Mouse (Mus musculus) retina, postnatal 7 days (tissue): ENCODE data around the gene Misp.

Experiments
- DNase-seq: peaks from one replicate; pipeline ENCODE4 v3.0.0-alpha.2; 2012; ENCODE audit warnings: low read depth, low spot score

The Misp gene

DNA sequence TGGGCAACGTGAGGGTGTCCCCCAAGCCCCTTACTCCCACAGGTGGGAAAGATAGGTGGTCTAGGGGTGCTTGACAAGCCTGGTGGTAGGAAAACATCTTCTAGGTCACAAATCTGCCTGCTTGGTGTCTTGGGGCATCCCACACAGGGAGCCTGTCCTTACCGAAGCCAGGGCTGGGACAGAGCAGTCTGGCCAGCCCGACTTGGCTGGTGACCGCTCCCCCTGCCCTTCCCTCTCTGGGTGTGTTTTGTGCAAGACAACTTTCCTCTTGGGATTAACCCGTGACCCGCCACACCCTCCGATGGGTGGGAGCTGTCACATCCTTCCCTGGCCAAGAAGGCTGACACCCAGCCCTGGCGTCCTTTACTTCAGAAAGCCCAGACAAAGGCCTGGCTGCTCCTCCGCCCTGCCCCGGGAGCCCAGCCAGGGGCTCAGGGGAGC is 26.3 kb upstream of the Misp start:
- no peak for DNase-seq

- DNase-seq: no peak
Measured at GRCm38 (mm10) chr10:79795905-79796304, 24.9 kb upstream of the Misp start.

- DNase-seq: no peak
Measured at GRCm38 (mm10) chr10:79797326-79797725, 23.5 kb upstream of the Misp start.

- DNase-seq: no peak
Measured at GRCm38 (mm10) chr10:79798289-79798928, 22.4 kb upstream of the Misp start.

DNA sequence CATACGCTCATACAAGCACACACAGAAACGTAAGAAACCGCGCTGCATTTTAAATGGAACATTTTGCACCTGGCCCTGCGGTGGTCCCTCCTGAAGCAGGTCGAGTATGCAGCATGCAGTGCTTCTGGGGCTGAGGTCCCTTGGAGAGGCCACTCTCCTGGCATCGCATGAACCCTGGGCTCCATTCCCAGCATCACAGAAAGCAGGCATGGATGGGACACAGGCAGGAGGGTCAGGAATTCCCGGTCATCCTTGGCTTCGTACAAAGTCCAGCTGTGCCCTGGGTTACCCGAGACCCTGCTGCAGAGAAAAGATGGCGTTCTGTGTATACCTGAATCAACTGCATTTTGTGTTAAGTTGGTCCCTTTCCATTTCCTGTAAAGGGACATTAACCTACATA is 20.3 kb upstream of the Misp start:
- no peak for DNase-seq

DNA sequence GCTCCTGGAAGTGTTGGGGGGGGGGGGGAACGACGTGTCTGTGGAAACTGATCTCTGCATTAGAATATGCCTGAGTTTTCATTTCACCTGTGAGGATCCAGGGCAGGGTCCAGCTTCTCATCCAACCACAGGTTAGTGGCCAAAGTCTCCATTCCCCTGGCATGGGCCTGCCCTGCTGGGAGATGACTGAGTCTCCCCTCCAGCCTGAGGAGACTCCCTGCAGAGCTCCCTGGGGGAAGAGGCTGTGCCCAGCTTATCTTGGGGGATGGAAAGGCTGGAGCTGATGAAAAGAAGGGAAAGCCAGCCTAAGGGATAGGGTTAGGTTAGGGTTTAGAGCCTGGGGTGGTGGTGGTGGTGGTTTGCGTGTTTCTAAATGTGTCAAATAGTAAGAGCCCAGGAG is 19.0 kb upstream of the Misp start:
- no peak for DNase-seq

- DNase-seq: no peak
Measured at GRCm38 (mm10) chr10:79802331-79802971, 18.3 kb upstream of the Misp start.

GRCm38 (mm10) chr10:79803716-79804323 is 17.0 kb upstream of the Misp start:
- peak; percentile 39 for DNase-seq

GRCm38 (mm10) chr10:79805636-79806035 is 15.2 kb upstream of the Misp start:
- no peak for DNase-seq

- no peak for DNase-seq
Measured at GRCm38 (mm10) chr10:79806331-79806730, 14.5 kb upstream of the Misp start.

GRCm38 (mm10) chr10:79806972-79807371 is 13.8 kb upstream of the Misp start:
- DNase-seq: no peak

DNA sequence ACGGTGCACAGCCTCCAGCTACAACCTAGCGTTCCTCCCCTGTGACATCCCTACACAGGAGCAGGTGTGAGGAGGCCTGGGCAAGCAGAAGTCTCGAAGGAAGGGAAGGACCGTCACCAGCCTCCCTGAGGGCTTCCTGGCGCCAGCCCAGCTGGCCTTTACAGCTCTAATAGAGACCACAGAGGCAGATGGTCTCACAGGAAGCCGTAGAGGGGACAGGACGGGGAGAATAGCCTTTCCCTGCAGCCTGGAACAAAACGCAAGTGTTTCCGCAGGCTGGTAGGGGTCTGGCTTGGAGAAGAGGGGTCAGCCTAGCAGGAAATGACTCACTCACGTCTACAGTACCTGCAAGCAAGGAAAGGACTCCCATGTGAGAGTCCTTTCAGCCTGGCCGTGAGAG is 13.0 kb upstream of the Misp start:
- no peak for DNase-seq

DNA sequence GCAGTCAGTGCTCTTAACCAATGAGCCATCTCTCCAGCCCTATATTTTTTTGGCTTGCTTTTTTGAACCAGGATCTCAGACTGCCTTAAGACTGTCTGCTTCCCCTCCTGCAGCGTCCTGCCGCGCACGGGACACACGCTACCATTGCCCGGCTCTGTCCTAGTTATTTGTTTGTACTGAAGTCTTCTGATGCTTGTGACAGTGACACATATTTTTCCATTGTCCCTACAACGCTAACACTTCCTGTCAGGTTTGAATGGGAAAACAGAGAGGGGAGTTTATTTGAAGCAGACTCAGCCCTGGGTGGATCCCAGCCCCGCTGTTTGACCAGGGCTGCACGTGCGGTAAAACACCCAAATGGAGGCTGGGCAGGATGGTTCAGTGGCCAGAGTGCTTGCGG is 12.1 kb upstream of the Misp start:
- DNase-seq: no peak

DNA sequence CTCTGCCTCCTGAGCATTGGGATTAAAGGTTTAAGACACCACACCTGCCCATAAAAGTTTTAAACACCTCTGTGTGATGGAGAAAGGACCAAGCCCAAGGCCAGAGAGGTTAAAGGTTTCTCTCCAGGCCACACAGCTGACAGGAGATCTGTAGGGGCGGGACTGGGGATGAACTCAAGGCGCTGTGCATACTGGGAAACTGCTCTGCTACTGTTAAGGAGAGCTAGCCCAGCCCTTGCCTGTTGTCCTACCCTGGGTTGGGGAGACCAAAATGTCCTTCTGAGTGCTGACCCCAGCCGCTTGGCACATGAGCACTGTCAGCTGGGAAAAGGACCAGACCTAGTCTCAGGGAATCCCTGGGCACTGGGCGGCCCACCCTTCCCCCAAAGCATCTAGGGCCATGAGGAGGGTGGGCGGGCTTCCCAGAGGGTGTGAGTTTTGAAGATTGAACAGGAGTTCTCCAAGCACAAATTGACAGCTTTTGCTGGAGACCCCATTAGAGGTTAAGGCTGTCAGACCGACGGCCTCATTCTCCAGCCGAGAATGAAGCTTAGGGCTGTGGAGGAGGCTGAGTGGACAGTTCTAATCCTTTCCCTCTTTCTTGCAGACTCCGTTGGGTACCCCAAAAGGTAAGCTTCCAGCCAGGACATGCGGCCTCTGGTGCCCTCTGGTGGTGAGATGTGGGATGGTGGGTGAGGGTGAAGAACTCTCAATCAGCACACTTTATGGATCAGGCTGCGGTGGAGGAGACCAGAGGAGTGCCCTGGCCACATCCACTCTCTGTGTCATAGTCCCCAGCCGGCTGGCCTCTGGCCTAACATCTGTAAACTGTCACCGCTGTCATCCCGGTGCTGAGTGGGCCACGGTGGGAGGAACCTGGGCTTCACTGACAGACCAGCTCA is 8.8 kb upstream of the Misp start:
- peak; percentile 75 for DNase-seq

DNA sequence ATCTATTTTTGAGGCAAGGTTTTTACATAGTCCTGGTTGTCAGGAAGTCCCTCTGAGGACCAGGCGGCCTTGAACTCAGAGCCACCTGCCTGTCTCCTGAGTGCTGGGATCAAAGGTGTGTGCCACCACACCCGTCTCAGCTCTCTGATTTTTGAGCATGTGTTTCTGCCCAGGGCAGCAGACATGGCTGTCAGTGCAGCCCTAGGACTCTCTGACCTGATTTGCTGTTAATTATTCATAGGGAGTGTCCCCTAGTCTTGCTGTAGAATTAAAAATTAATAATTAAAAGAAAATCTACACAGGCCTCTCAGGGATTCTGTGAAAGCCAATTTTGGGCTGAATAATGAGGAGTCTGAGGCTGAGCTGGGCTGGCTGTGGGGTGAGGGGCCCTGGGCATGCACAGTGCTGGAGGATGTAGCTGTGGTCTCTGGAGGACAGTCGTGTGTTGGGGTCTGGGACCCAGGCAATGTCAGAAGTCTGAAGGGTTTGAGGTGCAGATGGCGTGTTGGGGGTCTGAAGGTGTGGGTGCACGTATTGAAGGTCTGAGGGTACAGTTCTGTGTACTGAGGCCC is 6.4 kb upstream of the Misp start:
- DNase-seq: no peak

GRCm38 (mm10) chr10:79815671-79816494 is 4.9 kb upstream of the Misp start:
- DNase-seq: no peak

GRCm38 (mm10) chr10:79817111-79817510 is 3.7 kb upstream of the Misp start:
- no peak for DNase-seq

DNA sequence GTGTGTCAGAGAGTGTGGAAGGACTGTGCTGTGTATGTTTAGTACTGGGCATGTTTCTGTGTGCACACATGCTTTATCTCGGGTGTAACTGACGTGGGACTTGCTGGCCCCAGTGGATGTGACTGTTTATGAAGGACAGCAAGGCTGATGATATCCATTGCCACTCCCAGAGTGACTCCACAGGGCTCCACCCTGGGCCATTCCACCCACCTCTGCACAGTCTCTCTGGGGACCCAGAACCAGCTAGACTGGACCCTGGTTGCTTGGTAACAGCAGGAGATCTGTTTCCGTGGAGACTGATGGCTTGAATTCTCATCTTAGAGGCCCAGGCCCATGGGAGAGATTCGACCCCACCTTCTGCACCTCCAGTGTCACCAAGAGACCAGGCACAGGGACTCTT is 2.6 kb upstream of the Misp start:
- no peak for DNase-seq

DNA sequence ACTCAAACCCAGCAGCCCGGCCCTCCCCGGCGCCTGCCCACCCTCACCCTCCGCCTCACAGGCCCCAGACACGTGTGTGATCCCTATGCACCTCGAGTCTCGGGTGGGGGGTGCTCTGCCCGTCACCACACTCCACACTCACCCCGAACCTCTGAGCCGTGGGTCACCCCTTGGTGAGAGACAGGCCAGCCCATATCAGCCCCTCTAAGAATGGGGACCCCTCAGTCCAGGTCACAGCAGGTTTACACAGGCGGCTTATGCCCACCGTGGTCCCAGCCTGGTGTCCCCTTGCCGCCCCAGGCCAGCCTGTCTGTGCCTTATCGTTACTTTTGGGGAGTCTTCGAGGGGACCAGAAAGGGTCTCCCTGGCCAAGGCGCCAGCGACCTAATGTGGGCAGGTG is 1.2 kb upstream of the Misp start:
- no peak for DNase-seq

DNA sequence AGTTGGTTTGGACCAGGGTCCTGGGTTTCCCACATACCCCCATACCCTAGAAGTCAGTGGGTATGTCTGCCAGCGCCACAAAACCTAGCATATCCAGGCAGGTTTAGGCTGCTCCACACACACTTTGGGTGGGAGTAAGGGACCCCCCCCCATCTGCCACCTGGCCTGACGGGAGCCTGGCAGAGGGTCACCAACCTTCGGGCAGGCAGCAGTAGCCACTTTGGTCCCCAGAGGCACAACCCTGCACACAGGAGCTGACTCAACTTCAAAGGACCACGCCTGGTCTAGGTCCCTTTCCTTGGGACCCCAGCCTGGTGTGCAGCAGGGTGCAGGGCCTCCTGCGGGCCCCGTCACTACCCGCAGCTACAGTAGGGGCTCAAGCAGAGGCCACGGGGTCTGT is 512 bp upstream of the Misp start:
- no peak for DNase-seq

DNA sequence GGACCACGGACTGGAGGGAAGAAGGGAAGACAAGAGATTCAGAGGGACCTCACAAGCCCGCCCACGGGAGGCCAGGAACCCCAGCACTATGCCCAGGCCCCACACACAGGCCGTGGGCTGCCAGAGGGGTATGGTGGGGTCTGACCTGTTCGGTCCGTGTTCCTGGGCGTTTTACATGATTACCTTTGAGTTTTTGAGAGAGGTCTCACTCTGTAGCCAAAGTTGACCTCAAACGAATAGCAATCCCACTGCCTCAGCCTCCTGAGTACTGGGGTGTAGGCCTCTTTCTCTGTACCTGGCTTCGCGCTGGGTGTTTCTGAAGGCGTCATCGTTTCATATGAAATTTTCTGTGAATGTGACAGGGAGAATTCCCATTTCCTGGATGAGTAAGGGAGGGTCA is 942 bp downstream of the Misp start:
- DNase-seq: no peak
